Mouse (Mus musculus) heart, embryonic 11.5 days (tissue): ENCODE results near the gene Ccni. TPM values are rescaled to one million over a fixed set of nuclear protein-coding genes. Genes with fewer than 3 reads are reported as not detected.

Source experiments
- ATAC-seq: fragments of 200-750 bp; cut with Nextera tagmentation; replicated peaks from 2 replicates; pipeline ENCODE4 v1.8.0; 2017; ENCODE audit warnings: moderate library complexity; ENCODE audit not compliant: insufficient number of reproducible peaks, low FRiP score, low TSS enrichment
- H3K27ac ChIP-seq: fragments of 300-500 bp; sonication (generic); 2 replicates; pipeline ENCODE4 v1.5.1; 2014; ENCODE audit warnings: mild to moderate bottlenecking, low read depth, low read length
- H3K27me3 ChIP-seq: fragments of 300-500 bp; sonication (generic); 2 replicates; pipeline ENCODE4 v1.6.1; 2014; ENCODE audit warnings: mild to moderate bottlenecking, low read length, mixed read lengths; ENCODE audit not compliant: control insufficient read depth, insufficient read depth
- H3K36me3 ChIP-seq: fragments of 300-500 bp; sonication (generic); 2 replicates; pipeline ENCODE4 v1.6.1; 2014; ENCODE audit warnings: mild to moderate bottlenecking, low read length, moderate library complexity, mixed read lengths; ENCODE audit not compliant: control insufficient read depth, insufficient read depth
- H3K4me1 ChIP-seq: fragments of 300-500 bp; sonication (generic); 2 replicates; pipeline ENCODE4 v1.6.1; 2014; ENCODE audit warnings: low read length; ENCODE audit not compliant: control insufficient read depth, insufficient read depth
- H3K4me2 ChIP-seq: fragments of 300-500 bp; sonication (generic); 2 replicates; pipeline ENCODE4 v1.6.1; 2014; ENCODE audit warnings: mild to moderate bottlenecking, moderate library complexity
- H3K4me3 ChIP-seq: fragments of 300-500 bp; sonication (generic); 2 replicates; pipeline ENCODE4 v1.5.1; 2014; ENCODE audit warnings: low read depth, low read length
- H3K9ac ChIP-seq: fragments of 300-500 bp; sonication (generic); 2 replicates; pipeline ENCODE4 v1.6.1; 2014; ENCODE audit warnings: mild to moderate bottlenecking, low read depth, low read length, moderate library complexity
- H3K9me3 ChIP-seq: fragments of 300-500 bp; sonication (generic); replicated peaks from 2 replicates; pipeline ENCODE4 v1.6.1; 2016; ENCODE audit warnings: low read length; ENCODE audit not compliant: control insufficient read depth
- WGBS: fragments of 180-500 bp; shearing (Covaris S2); extraction: QIAGEN DNeasy Blood & Tissue Kit; methylation state at CpG from one replicate; pipeline ENCODE4 v1.1.7; 2014; ENCODE audit not compliant: insufficient replicate concordance; 5-methylcytosine and 5-hydroxymethylcytosine counted together
- polyA plus RNA-seq: library from polyadenylated mRNA; unstranded; fragments of >200 nt; fragmentation: Nextera tagmentation; extraction: Ambion mirVana; gene quantifications from 2 replicates; pipeline ENCODE4 v1.2.1, GENCODE M21; 2014

Gene Ccni
- polyA plus RNA-seq, 1 experiment from 2014 or later: 99.1 TPM

- ATAC-seq: no peak
- H3K9me3 ChIP-seq: no peaks in the 10 kb centered on the region
- 82% methylated on average over 3 of the region's 3 CpGs for WGBS
Observed at GRCm38 (mm10) chr5:93218375-93218774, 12.1 kb upstream of the Ccni start.

GRCm38 (mm10) chr5:93207555-93207954 is 1.3 kb upstream of the Ccni start:
- Histone ChIP-seq H3K4me1 (peaks cover 7% of the 10 kb centered on the region; the same call in 1 of the 2 replicates), H3K4me3 (peak overlapping the region; percentile 97; the same call in 1 of the 2 replicates), H3K27ac (peak overlapping the region; percentile 95), H3K4me2 (peak overlapping the region; percentile 87), H3K9ac (no peak overlapping the region), H3K36me3 (no peaks in the 10 kb centered on the region), H3K9me3 (no peaks in the 10 kb centered on the region), H3K27me3 (no peaks in the 10 kb centered on the region)
- 81% methylated on average over 1 of the region's 1 CpGs for WGBS
- no peak for ATAC-seq

More at GRCm38 (mm10) chr5:93218375-93218774, 12.1 kb upstream of the Ccni start:
- no peaks in the 10 kb centered on the region for H3K27me3 ChIP-seq
- no peak overlapping the region for H3K27ac ChIP-seq
- no peak overlapping the region for H3K9ac ChIP-seq
- H3K4me1 ChIP-seq: no peaks in the 10 kb centered on the region
- no peak overlapping the region for H3K4me3 ChIP-seq
- no peaks in the 10 kb centered on the region for H3K36me3 ChIP-seq
- no peak overlapping the region for H3K4me2 ChIP-seq

GRCm38 (mm10) chr5:93207006-93207348 is 682 bp upstream of the Ccni start:
- H3K27me3 ChIP-seq: no peaks in the 10 kb centered on the region
- peak overlapping the region; percentile 97 for H3K4me3 ChIP-seq
- ATAC-seq: peak; percentile 12; the same call in 1 of the 2 replicates
- WGBS: 4% methylated on average over 6 of the region's 6 CpGs
- peak overlapping the region; percentile 95 for H3K27ac ChIP-seq
- no peaks in the 10 kb centered on the region for H3K36me3 ChIP-seq
- peaks cover 7% of the 10 kb centered on the region; the same call in 1 of the 2 replicates for H3K4me1 ChIP-seq
- peak overlapping the region; percentile 98 for H3K9ac ChIP-seq
- no peaks in the 10 kb centered on the region for H3K9me3 ChIP-seq
- H3K4me2 ChIP-seq: peak overlapping the region; percentile 87

GRCm38 (mm10) chr5:93205371-93206108 is 755 bp downstream of the Ccni start:
- peak overlapping the region; percentile 87 for H3K4me2 ChIP-seq
- ATAC-seq: peak; percentile 67
- H3K9me3 ChIP-seq: no peaks in the 10 kb centered on the region
- peak overlapping the region; percentile 97 for H3K4me3 ChIP-seq
- H3K9ac ChIP-seq: peak overlapping the region; percentile 98
- peaks cover 2% of the 10 kb centered on the region for H3K36me3 ChIP-seq
- H3K27me3 ChIP-seq: no peaks in the 10 kb centered on the region
- H3K27ac ChIP-seq: peak overlapping the region; percentile 95
- peaks cover 7% of the 10 kb centered on the region; the same call in 1 of the 2 replicates for H3K4me1 ChIP-seq
- under 1% methylated on average over 59 of the region's 63 CpGs for WGBS

- peaks cover 6% of the 10 kb centered on the region for H3K36me3 ChIP-seq
- H3K27me3 ChIP-seq: no peaks in the 10 kb centered on the region
- H3K4me2 ChIP-seq: no peak overlapping the region
- no peak for ATAC-seq
- peaks cover 5% of the 10 kb centered on the region; the same call in 1 of the 2 replicates for H3K4me1 ChIP-seq
- no peaks in the 10 kb centered on the region for H3K9me3 ChIP-seq
- no peak overlapping the region for H3K9ac ChIP-seq
- H3K27ac ChIP-seq: no peak overlapping the region
- 83% methylated on average over 1 of the region's 1 CpGs for WGBS
- H3K4me3 ChIP-seq: no peak overlapping the region
Observed at GRCm38 (mm10) chr5:93201181-93201580, 5.1 kb downstream of the Ccni start.

- no peak overlapping the region for H3K27ac ChIP-seq
- no peaks in the 10 kb centered on the region for H3K9me3 ChIP-seq
- no peak overlapping the region for H3K4me2 ChIP-seq
- no peaks in the 10 kb centered on the region for H3K4me1 ChIP-seq
- no peak overlapping the region for H3K4me3 ChIP-seq
- WGBS: 87% methylated on average over 3 of the region's 3 CpGs
- peaks cover 6% of the 10 kb centered on the region for H3K36me3 ChIP-seq
- H3K9ac ChIP-seq: no peak overlapping the region
- no peaks in the 10 kb centered on the region for H3K27me3 ChIP-seq
- no peak for ATAC-seq
Observed at GRCm38 (mm10) chr5:93198232-93198631, 8.1 kb downstream of the Ccni start.

- H3K27ac ChIP-seq: no peak overlapping the region
- no peaks in the 10 kb centered on the region for H3K9me3 ChIP-seq
- no peak overlapping the region for H3K4me3 ChIP-seq
- H3K36me3 ChIP-seq: peaks cover 16% of the 10 kb centered on the region
- no peak overlapping the region for H3K4me2 ChIP-seq
- no peak overlapping the region for H3K9ac ChIP-seq
- H3K27me3 ChIP-seq: no peaks in the 10 kb centered on the region
- H3K4me1 ChIP-seq: no peaks in the 10 kb centered on the region
- 93% methylated on average over 5 of the region's 5 CpGs for WGBS
- no peak for ATAC-seq
Observed at GRCm38 (mm10) chr5:93190428-93190827, 15.9 kb downstream of the Ccni start.

GRCm38 (mm10) chr5:93189607-93190006 is 16.7 kb downstream of the Ccni start:
- no peak overlapping the region for H3K4me2 ChIP-seq

GRCm38 (mm10) chr5:93184548-93184947 is 21.7 kb downstream of the Ccni start:
- no peak overlapping the region for H3K4me2 ChIP-seq
- ATAC-seq: no peak
- H3K4me1 ChIP-seq: no peaks in the 10 kb centered on the region
- H3K27me3 ChIP-seq: no peaks in the 10 kb centered on the region
- H3K9ac ChIP-seq: no peak overlapping the region
- 83% methylated on average over 6 of the region's 6 CpGs for WGBS
- H3K27ac ChIP-seq: no peak overlapping the region
- peaks cover 20% of the 10 kb centered on the region for H3K36me3 ChIP-seq
- no peak overlapping the region for H3K4me3 ChIP-seq
- no peaks in the 10 kb centered on the region for H3K9me3 ChIP-seq

More at GRCm38 (mm10) chr5:93189607-93190006, 16.7 kb downstream of the Ccni start:
- Histone ChIP-seq H3K27me3 (no peaks in the 10 kb centered on the region), H3K9ac (no peak overlapping the region), H3K27ac (no peak overlapping the region), H3K36me3 (peaks cover 16% of the 10 kb centered on the region), H3K4me1 (no peaks in the 10 kb centered on the region), H3K9me3 (no peaks in the 10 kb centered on the region), H3K4me3 (no peak overlapping the region)
- 81% methylated on average over 3 of the region's 3 CpGs for WGBS
- ATAC-seq: no peak
